Mouse (Mus musculus) right cerebral cortex, postnatal 10 days (tissue): ENCODE measurements at regions not wholly inside any gene's neighbourhood (a gene's known extent, or its start where the extent isn't known, plus 50 kb on each side); places are given as distances from the start of the nearest gene placed in this dataset.

ENCODE experiments used
- DNase-seq, 2 experiments: peaks; one replicate each; pipeline ENCODE4 v3.0.0; 2021; ENCODE audit warnings: low spot score in 2 of 2

- DNase-seq, result peak in 1 of 2 experiments; percentile 31
These were observed 454.9 kb upstream of the Tle4 start for GRCm38 (mm10) chr19:15052642-15053239.

GRCm38 (mm10) chr19:15047896-15048295 is 450.0 kb upstream of the Tle4 start:
- DNase-seq, result peak in 1 of 2 experiments; percentile 28

GRCm38 (mm10) chr19:15047306-15047868 is 449.5 kb upstream of the Tle4 start:
- no peak for DNase-seq

- DNase-seq, result peak; percentile 65 to 83
These were observed 437.7 kb upstream of the Tle4 start for GRCm38 (mm10) chr19:15035554-15035953.

DNA sequence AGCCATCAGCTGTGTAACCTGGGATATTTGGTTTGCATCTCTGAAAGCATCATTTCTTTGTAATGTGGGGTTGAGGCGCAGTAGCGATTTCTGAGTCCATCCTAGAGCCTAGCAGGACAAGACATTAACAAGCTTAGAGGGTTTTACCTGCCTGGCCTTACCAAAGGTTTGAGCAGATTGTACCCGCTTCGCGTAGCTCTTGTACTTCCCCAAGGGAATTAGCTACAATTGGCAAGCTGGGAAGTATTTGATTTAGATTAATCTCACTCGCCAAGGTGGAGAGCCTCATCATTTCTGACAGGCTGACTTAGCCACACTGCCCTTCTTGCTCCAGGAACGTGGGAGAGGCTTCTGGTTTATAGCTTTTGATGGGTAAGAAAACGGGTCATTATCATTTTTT is 436.1 kb upstream of the Tle4 start:
- DNase-seq, result no peak

DNA sequence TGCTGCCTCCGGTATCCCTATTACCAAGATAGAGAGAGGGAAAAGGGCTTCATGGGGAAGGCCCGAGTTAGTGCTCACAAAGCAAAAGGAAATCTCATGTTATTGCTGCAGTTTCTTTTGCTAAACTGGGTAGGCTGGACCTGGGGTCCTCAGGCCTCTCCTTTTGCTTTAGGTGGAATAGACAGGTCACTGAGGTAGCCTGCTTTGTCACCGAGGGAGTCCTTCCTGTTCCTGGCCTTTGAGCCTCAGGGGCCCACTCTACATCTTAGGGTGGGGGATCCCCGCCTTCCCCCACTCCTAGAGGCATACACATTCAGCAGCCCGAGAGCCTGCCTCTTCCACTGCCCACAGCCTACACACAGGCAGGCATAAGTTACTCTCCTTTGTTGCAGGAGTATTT is 435.5 kb upstream of the Tle4 start:
- DNase-seq, result no peak

- no peak for DNase-seq
These were observed 434.6 kb upstream of the Tle4 start for GRCm38 (mm10) chr19:15032297-15032947.

- DNase-seq, result no peak
These were observed 433.6 kb upstream of the Tle4 start for GRCm38 (mm10) chr19:15031483-15031882.

GRCm38 (mm10) chr19:15003596-15003995 is 405.7 kb upstream of the Tle4 start:
- no peak for DNase-seq

GRCm38 (mm10) chr19:14993344-14993743 is 395.5 kb upstream of the Tle4 start:
- DNase-seq, result no peak

GRCm38 (mm10) chr19:14970161-14970560 is 372.3 kb upstream of the Tle4 start:
- no peak for DNase-seq

DNA sequence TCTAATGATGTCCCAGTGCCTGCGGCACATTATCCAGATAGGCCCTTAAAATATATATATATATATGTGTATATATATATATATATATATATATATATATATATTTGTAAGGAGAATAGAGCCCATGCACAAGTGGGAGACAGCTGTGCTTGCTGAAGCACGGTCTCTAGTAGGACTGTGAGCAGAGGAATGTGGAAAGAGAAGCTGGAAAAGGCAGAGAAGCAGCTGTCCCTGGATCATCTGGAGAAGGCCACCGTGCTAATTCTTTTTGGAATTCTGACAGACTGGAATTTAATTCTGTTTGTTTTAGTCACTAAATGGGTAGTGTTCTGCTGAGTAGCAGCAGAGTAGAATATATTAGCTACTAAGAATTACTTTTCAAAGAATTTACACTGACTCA is 370.4 kb upstream of the Tle4 start:
- DNase-seq, result no peak

- peak; percentile 61 to 66 for DNase-seq
These were observed 359.9 kb upstream of the Tle4 start for GRCm38 (mm10) chr19:14957727-14958126.

GRCm38 (mm10) chr19:14957154-14957553 is 359.3 kb upstream of the Tle4 start:
- DNase-seq, result no peak

DNA sequence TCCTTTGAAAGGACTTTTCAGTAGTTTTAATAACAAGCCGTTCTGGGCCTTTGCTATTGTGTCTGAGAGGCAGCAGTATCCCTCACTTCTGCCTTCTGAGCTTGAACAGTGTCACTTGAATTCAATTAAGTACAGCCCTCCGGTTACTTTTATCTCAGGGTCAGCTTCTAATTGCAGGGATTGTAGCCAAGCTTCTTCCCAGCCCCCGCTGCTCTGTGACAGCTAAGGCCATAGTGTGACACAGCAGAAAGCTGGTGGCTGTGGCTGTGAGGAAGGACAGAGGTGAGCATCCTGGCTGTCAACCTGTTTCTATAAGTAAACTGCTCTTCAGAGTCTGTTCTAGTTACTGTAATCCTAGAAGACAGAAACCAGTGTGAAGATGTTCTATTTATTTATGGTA is 358.5 kb upstream of the Tle4 start:
- no peak for DNase-seq

- DNase-seq, result no peak
These were observed 358.1 kb upstream of the Tle4 start for GRCm38 (mm10) chr19:14955969-14956368.

- no peak for DNase-seq
These were observed 342.5 kb upstream of the Tle4 start for GRCm38 (mm10) chr19:14940207-14940952.

GRCm38 (mm10) chr19:14922238-14922637 is 324.4 kb upstream of the Tle4 start:
- DNase-seq, result no peak

DNA sequence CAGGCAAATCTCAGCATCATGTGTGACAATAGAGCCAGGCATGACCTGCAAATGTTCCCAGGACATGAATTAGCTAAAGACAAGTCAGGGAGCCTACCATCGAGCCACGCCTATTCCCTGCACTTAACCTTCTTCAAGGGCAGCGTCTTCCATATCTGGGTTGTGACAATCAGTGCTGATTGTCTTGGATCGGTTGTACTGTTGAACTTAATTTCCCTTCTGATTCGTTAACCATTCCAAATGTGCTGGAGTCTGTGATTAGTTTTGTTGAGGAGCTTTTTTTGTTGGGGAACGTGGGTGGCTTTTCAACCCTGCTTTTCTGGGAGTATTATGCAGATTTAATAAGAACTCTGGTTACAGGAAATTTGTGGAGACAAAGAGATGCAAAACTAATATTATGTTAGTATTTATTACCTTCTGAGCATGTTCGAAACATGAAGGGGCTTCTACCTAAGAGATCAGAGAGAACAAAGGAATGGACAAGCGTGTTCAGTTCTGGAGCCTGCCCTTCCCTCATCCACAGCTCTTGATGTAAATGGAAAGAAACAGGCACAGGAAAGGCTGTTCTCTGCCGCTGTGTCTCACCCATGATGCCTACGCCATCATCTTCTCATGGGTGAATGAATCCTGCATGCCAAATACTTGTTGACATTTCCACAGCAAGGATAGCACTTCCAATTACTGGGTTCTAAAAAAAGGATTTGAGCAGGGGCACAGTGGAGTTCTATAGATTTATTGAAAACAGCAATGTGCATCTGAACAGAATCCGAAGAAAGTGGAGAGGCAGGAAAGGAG is 313.4 kb upstream of the Tle4 start:
- DNase-seq, result no peak

DNA sequence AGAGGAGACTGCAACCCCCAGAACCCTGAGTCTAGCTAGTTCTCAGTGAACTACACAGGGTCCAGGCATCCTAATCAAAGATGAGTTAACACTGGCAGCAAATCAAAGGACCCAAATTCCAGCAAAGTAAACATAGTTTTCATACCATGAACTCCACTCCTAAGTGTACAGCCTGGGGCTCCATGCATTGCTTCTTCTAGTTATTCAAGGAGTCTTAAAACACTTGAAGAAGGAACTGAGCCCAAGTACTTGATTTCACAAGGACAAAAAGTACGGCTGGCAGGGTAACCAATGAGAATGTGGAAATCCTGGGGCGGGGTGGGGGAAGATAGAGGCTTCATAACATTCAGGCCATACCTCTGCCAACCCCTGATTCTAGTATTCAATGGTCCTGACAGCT is 297.0 kb upstream of the Tle4 start:
- DNase-seq, result no peak

DNA sequence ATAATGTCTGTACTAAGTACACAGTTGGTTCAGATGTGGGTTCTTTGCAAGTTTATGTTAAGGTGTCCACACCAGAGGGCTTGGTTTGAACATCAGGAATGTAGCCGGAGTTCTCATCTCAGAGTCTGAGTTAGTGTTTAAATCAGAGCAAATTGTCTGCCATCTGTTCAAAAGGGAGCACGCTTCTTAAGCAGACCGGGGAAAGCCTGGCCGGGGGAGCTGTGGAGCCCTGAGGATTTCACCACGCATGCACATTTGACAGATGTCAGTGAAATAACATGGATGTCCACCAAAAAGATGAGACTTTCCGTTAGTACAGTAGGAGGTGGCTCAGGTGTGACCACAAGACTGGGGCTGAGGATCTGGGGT is 294.5 kb upstream of the Tle4 start:
- DNase-seq, result peak in 1 of 2 experiments; percentile 33
